Mouse (Mus musculus): ENCODE data around the gene Ipo11.

DNA sequence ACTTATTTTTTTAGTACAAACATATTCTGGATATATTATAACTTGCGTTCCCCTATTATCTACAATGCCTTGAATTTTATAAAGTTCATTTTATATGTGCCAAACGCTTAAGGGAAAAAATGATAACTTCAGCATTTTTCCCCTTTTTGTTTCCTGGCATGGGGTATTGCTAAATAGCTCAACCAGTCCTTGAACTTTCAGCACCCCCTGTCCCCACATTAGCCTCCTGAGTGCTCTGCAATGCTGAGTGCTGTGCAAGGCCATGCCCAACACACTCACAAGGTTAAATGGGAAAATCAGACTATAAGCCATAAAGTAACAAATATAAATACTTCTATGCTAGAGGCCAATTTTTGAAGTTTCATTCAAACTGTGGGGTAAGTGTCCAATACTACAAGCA lies 128.4 kb downstream of the Ipo11 start:
- no peak for TF ChIP-seq POLR2A (IDR thresholded peaks at IDR 0.05; ENCODE audit: borderline replicate concordance, extremely low read depth, low read depth, low read length)
- no peak for TF ChIP-seq CTCF (IDR thresholded peaks at IDR 0.05; ENCODE audit: insufficient read depth, low read length)
